Mouse (Mus musculus): Measurements from ENCODE around the gene Lrat.

Lrat gene

DNA sequence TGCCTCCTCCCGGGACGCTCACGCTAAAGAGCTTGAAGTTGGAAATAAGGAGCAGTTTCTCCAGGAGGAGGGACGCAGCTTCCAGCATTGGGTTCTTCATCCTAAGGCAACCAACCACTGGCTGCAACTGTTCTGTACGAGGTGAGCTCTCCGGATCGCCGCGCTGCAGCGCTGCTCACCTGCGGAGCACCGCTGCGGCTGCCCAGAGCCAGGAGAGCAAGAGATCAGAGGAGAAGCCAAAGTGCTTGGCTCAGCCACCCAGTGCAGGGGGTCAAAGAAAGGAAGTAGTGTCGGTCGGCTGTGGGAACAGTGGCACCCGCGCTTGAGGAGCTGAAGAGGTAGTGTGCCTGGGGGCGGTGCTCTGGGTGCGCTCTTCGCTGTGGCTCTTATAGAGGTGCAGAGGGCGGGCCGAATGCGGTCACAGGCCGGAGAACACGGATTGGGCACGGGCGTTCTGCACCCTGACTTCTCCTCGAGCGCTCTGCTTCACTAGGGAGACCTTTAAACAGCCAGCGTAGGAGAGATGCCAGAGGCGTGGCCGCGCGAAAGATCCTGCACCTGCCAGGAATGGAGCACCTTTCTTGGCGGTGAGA lies at the start of gene Lrat:
Lrat (minus strand) TSS at position 361 of the 593 bp plus-strand sequence.
- DNase-seq (ENCODE audit: low spot score in 2 of 2), result peak; percentile 4 to 5

DNA sequence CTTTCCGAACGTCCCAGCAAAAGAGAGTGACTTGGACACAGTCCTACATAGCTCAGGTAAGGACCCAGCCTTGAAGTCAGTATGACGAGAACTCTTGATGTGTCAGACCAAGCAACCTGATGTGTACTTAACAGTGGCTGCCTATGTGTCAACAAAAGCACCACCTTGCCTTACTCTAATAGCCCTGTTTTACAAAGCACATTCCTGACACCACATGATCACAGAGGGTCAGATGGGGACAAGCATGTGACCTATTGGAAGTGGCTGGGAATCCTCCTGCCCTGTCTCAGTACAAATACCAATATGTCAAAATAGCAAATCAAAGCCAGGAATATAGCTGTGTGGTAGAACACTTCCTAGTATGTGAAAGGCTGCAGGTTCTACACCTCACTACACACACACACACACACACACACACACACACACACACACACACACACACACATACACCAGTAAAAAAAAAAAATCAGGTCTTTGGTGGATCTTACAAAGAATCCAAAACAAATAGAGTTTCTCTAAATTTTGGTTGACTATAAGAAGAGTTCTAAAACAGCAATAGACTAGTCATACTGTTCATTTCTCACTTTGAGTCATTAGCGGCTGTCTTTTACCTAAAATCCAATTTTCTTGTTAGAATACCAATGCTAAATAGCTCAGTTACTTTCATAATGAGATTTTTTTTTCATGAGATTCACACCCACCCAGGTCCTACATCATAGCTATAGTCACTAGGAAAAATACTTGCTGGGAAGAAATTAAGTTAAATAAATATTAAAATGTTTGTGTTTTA lies 48.6 kb upstream of the Lrat start:
- no peak for DNase-seq (ENCODE audit: low spot score in 2 of 2)

DNA sequence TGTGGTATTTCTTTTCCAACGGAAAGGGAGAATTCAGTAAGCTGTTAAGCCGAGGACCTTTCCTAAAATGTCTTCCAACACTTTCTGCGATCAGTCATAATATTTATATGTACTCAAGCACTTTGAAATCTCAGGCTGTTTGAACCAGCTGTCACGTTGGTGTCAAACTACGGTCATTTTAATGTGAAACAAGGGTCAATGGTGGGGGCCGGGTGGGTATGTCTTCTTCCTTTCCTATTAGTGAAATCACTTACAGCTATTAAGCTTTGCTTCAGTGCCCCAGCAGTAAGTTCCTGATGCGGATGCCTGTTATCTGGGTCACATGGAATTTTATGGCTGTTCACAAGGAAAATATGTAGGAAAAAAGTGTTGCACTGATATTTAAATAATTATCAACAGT lies 46.9 kb upstream of the Lrat start:
- DNase-seq (ENCODE audit: low spot score in 2 of 2), result no peak

DNA sequence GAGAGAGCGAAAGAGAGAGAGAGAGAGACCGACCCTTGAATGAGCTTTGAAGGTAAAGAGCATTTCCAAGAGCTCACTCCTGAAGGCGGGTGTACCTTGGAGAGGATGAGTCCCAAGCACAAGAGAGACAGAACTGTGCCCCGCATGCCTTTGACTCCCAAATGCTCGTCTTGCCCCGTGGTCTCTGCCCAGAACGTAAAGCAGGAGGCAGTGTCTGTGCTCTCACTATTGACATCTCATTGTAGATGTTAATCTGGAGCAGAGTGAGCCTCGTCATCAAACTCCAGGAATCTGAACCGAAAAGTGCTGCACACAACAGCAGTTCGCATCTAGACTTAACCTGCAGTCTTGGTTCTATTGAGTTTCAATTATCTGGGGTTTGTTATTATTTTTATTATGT lies 46.4 kb upstream of the Lrat start:
- no peak for DNase-seq (ENCODE audit: low spot score in 2 of 2)

DNA sequence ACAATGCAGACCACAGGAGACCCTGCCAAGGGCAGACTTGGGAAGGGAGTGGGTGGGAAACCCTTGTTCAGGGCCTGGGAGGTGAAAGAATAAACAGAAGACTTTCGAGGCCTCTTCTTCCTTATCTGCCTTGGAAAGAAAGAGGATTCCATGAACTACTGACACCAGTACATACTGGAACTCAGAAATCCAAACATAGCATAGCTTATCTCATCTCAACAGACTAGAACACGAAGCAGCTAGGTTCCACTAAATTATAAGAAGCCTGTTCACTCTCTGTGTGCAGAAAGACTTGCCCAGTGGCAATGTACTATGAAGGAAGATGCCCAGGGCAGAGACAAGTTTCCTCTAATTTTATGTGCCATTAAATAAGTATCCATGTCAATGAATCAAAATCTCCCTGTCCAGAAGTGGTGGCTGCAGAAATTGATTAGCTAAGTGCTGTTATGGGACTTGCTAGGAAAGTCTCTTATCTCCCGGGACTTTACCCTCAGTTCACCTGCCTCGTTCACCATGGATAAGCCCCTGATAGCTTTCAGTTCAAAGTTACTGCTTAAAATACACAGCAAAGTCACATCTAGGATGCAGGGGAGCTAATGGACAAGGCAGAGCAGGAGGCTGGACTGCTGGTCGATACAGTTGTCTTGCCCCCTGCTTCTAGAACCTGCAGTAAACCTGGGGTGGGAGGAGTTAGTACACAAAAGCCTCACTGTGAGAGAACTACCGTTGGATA lies 42.8 kb upstream of the Lrat start:
- no peak for DNase-seq (ENCODE audit: low spot score in 2 of 2)

DNA sequence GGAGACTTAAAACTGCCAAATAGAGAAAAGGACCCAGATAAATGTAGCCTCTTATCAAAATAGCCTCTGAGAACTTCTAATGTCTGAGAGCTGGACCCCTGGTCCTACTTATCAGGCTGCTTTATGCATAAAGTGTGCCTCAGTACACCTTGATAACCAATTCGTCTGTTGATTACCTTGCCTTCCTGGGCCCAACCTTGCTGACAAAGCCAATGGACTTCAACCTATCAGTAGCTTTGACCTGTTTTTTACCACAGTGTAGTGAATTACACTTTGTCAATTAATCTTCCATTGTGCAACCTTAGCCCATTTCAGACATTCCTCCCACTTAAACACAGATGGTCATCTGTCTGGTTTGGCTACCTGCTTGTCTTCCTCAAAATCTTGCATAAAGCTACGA lies 24.1 kb upstream of the Lrat start:
- no peak for DNase-seq (ENCODE audit: low spot score in 2 of 2)

DNA sequence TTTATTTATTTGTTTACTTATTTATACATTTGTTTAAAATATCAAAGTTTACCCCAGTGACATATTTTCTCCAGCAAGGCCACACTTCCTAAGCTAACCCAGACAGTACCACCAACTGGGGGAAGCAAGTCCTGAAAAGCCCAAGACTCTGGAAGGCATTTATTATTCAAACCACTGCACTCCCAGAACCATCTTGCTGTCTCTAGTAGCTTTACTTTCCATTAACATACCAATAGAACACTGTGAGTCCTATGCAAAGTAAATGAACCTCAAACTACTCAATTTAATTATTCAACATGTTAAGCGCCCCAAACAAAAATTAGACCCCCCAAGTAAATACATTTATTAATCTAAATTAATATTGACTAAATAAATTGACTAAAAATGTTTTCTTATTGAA lies 11.9 kb upstream of the Lrat start:
- DNase-seq (ENCODE audit: low spot score in 2 of 2), result no peak

DNA sequence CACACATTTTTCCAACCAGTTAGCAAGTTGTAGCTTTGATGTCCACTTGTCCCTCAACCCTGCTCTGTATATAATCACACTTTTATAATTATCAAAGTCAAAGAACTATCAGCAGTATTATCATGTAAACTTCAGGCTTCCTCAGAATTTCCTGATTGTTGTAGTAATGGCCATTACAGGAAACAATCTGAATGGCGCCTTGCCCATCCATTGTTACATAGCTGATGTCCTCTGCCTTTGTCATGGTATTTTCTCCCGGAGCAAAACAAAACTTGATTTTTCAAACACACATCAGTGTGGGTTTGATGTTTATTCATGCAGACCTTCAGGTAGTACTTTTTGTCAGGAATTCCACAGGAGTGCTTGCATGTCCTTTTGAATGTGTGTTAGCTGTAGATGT lies 4.9 kb upstream of the Lrat start:
- no peak for DNase-seq (ENCODE audit: low spot score in 2 of 2)

DNA sequence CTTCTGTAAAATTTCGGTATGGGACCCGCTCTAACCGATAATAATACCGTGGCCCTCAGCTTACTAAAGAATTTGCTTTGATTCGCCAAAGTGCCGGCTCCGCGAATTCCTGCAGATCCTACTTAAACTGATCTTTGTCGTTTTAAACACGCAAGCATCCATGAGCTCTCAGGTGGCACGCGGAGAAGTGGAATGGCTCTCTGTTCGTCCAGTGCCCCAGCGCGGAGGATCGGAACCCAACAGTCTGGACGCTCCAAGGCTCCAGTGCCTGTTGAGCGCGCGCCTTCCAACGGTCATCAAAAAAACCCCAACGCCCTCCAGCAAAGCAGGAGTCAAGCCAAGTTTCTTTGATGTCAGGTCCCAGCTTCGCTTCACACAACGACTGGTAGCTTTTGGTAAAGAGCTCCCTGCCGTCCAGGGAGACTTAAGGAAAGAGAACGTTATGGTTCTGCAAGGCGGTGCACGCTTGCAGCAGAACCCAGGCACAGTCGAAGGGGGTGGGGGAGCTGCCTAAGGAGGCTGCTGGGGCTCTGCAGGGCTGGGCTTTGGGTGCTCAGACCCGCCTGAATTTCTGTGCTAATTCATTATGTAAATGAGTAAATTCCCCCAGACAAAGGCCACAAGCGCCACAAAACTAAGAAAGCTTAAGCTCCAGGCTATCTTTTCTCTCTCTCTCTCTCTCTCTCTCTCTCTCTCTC lies 587 bp upstream of the Lrat start:
- peak in 1 of 2 experiments; percentile 2 for DNase-seq (ENCODE audit: low spot score in 2 of 2)

DNA sequence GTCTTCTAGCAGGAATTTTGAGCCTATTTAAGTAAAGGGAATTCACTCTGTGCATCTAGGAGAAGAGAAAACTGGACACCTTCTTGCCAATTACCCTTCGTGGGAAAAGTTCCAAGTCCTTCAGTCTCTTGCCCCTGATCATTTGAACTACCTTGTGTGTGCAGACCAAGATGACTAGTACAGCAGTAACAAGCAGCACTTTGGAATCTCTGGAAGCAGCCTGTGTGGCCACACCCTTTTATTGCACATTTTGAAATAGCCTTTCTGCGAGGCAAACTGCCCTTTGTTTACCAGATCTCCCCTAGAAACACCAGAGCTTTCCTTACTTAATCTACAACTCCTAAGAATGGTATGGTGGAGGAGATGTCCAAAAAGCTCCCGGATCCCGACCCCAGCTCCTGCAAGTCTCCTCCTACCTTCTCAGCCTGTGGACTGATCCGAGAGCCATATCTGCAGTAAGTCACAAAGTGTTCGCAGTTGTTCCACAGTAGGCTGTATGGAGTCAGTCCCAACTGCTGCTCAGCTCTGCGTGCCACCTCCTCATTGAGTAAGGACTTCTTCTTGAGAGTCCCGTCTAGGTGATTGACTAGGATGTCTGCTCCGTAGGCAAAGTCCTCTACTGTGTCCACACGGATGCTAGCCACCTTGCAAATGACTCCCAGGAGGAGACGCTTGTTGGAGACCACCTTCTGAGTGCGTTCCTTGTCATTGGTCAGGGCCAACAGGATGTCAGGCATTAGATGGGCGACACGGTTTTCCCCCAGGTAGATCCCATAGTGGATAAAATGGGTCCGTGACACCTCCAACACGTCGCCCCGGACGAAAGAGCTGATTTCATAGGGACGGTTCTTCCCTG lies 788 bp downstream of the Lrat start:
- DNase-seq (ENCODE audit: low spot score in 2 of 2), result no peak

DNA sequence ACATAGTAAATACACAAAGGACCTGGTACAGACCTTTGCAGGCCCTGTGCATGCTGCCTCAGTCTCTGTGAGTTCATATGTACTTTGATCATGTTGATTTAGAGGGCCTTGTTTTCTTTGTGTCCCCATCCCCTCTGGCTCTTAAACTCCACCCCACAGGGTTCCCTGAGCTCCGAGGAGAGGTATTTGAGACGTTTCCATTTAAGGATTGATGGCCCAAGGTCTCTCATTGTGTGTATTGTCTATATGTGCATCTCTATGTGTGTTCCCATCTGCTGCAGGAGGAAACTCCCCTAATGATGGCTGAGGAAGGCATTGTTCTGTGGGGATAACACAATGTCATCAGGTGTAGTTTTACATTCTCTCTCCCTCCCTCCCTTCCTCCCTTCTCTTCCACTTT lies 14.9 kb downstream of the Lrat start:
- no peak for DNase-seq (ENCODE audit: low spot score in 2 of 2)

DNA sequence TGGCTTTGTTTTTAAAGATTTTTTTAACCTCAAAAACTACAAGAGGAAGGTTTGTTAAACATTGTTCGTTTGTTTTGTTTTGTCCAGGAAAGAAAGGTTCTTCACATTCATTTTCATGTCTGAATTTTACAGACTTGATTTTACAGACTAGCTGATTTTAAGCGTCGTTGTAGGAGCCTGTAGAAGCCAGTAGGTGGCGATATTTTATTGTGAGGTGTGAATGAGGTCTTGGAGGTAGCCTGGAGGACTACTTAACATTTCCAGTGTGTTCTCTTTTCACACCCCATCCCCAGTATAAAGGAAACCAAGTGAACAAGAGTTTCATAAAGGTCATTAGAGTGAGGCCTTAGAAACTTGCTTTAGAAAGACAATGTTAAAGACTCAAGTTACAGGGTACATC lies 26.5 kb downstream of the Lrat start:
- DNase-seq (ENCODE audit: low spot score in 2 of 2), result peak; percentile 18 to 38

DNA sequence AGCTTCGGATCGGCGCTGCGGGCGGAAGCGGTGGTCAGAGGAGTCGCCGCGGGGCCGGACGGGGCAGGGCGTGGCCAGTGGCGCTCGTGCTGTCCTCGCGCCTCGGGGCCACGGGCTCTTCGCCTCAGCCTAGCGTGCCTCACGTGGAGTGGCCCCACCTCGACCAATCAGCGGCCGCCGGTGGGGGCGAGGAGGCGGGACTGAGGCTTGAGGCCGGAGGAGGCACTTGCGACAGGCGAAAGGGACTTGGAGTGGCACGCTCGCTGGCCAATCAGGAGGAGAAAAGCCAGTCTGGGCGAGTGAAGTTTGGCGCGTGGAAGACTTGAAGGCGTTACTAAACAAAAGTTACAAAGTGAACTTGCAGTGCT lies 27.4 kb downstream of the Lrat start, which contains the start of gene Rbm46:
Rbm46 (minus strand) TSS at position 112 of the 368 bp plus-strand sequence.
- peak; percentile 57 to 59 for DNase-seq (ENCODE audit: low spot score in 2 of 2)

DNA sequence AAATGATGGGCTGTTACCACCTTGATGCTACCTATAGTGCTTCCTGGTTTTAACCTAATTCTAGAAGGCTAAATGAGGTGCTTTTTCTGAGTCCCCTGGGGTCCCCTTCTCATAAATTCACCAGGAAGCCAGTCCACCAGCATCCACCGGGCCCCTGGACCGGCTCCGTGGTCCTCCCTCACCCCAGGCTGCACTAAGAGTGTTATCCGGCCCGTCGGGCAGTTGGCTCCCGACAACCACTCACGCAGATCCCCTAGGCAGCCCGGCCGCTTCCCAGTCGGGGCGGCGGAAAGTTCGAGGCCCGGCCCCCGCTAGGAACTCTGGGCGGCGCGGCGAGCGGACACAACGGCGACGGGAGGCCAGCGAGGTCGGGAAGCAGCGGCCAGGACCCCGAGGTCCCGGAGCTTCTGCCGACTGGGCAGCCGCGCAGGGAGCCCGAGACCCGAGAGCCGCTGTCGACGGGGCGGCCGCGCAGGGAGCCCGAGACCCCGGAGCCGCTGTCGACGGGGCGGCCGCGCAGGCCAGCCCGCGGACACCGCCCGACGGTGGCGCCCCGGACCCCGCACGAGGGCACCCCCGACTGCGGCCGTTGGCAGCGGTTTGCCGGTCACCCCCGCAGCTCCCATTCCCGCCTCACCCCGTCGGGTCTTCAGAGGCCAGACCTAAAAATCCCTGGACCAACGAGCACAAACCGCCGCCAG lies 28.0 kb downstream of the Lrat start:
- no peak for DNase-seq (ENCODE audit: low spot score in 2 of 2)

DNA sequence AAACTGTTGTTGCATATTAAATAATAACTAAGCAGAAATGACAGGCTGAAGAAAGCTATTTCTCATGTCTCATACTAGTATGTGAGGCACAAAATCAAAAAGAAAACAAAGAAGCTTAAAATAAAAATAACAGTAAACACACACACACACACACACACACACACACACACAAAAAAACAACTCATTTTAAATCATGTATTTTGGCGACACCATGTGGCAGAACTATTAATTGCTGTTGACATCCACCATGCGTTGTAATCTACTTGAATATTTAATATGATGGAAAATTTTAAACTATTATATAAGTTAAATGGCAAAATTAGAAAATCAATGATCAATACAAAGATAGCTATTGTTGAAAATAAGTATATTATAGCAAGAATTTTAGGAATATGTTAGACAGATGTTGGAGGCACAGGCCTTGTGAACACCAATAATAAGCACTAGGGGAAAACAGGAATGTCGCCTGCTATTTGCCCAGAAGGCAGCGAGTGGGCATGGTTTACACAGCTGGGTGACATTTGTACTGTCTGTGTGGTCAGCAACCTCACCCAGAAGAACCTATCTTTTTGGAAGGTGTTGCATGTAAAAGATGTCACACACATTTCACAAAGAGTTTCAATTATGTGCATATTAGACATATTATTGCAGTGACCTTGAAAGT lies 46.2 kb downstream of the Lrat start:
- peak; percentile 54 to 67 for DNase-seq (ENCODE audit: low spot score in 2 of 2)
